Mouse (Mus musculus): Measurements from ENCODE around the gene Cacna1a.

GRCm38 (mm10) chr8:84555269-84555668, 167.0 kb downstream of the Cacna1a start:
- TF ChIP-seq POLR2A (IDR thresholded peaks at IDR 0.05; ENCODE audit: control insufficient read depth, extremely low read depth, insufficient read depth, low read length, poor library complexity) = no peak
- TF ChIP-seq CTCF (IDR thresholded peaks at IDR 0.05; ENCODE audit: borderline replicate concordance, control insufficient read depth, extremely low read depth, insufficient read depth, low read length, poor library complexity) = no peak
